Mouse (Mus musculus): ENCODE results near the gene Tm7sf3. TPM values are rescaled to one million over a fixed set of nuclear protein-coding genes. Genes with fewer than 3 reads are reported as not detected.

Gene Tm7sf3
- polyA plus RNA-seq (2012; rRNA removed): 27.6 and 29.3 TPM in 2 replicates

- DNase-seq (ENCODE audit: extremely low spot score in 1 of 2, low spot score in 1 of 2): peak; percentile 96 to 99
Observed at GRCm38 (mm10) chr6:146642276-146643183, at the start of gene Tm7sf3, which contains the start of gene Med21. Tm7sf3 (minus strand) TSS chr6:146642824. Med21 (plus strand) TSS chr6:146642547.

GRCm38 (mm10) chr6:146688861-146689260 is 46.2 kb upstream of the Tm7sf3 start:
- DNase-seq (ENCODE audit: extremely low spot score in 1 of 2, low spot score in 1 of 2): no peak

- DNase-seq (ENCODE audit: extremely low spot score in 1 of 2, low spot score in 1 of 2): no peak
Observed at GRCm38 (mm10) chr6:146688010-146688409, 45.4 kb upstream of the Tm7sf3 start.

GRCm38 (mm10) chr6:146686463-146687196 is 44.0 kb upstream of the Tm7sf3 start:
- DNase-seq (ENCODE audit: extremely low spot score in 1 of 2, low spot score in 1 of 2): no peak

GRCm38 (mm10) chr6:146685781-146686308 is 43.2 kb upstream of the Tm7sf3 start:
- peak in 1 of 2 experiments; percentile 20 for DNase-seq (ENCODE audit: extremely low spot score in 1 of 2, low spot score in 1 of 2)

GRCm38 (mm10) chr6:146683881-146684280 is 41.3 kb upstream of the Tm7sf3 start:
- no peak for DNase-seq (ENCODE audit: extremely low spot score in 1 of 2, low spot score in 1 of 2)

- no peak for DNase-seq (ENCODE audit: extremely low spot score in 1 of 2, low spot score in 1 of 2)
Observed at GRCm38 (mm10) chr6:146678136-146679070, 35.8 kb upstream of the Tm7sf3 start.

- no peak for DNase-seq (ENCODE audit: extremely low spot score in 1 of 2, low spot score in 1 of 2)
Observed at GRCm38 (mm10) chr6:146676904-146677303, 34.3 kb upstream of the Tm7sf3 start.

- no peak for DNase-seq (ENCODE audit: extremely low spot score in 1 of 2, low spot score in 1 of 2)
Observed at GRCm38 (mm10) chr6:146674881-146675536, 32.4 kb upstream of the Tm7sf3 start.

- no peak for DNase-seq (ENCODE audit: extremely low spot score in 1 of 2, low spot score in 1 of 2)
Observed at GRCm38 (mm10) chr6:146674420-146674819, 31.8 kb upstream of the Tm7sf3 start.

- DNase-seq (ENCODE audit: extremely low spot score in 1 of 2, low spot score in 1 of 2): no peak
Observed at GRCm38 (mm10) chr6:146673696-146674095, 31.1 kb upstream of the Tm7sf3 start.

GRCm38 (mm10) chr6:146672106-146672505 is 29.5 kb upstream of the Tm7sf3 start:
- no peak for DNase-seq (ENCODE audit: extremely low spot score in 1 of 2, low spot score in 1 of 2)

- DNase-seq (ENCODE audit: extremely low spot score in 1 of 2, low spot score in 1 of 2): no peak
Observed at GRCm38 (mm10) chr6:146670956-146671855, 28.6 kb upstream of the Tm7sf3 start.

- no peak for DNase-seq (ENCODE audit: extremely low spot score in 1 of 2, low spot score in 1 of 2)
Observed at GRCm38 (mm10) chr6:146668606-146669005, 26.0 kb upstream of the Tm7sf3 start.

GRCm38 (mm10) chr6:146666811-146667210 is 24.2 kb upstream of the Tm7sf3 start:
- DNase-seq (ENCODE audit: extremely low spot score in 1 of 2, low spot score in 1 of 2): no peak

- DNase-seq (ENCODE audit: extremely low spot score in 1 of 2, low spot score in 1 of 2): no peak
Observed at GRCm38 (mm10) chr6:146665408-146665807, 22.8 kb upstream of the Tm7sf3 start.

GRCm38 (mm10) chr6:146664917-146665316 is 22.3 kb upstream of the Tm7sf3 start:
- DNase-seq (ENCODE audit: extremely low spot score in 1 of 2, low spot score in 1 of 2): no peak

- DNase-seq (ENCODE audit: extremely low spot score in 1 of 2, low spot score in 1 of 2): no peak
Observed at GRCm38 (mm10) chr6:146664116-146664515, 21.5 kb upstream of the Tm7sf3 start.

GRCm38 (mm10) chr6:146662679-146663078 is 20.1 kb upstream of the Tm7sf3 start:
- DNase-seq (ENCODE audit: extremely low spot score in 1 of 2, low spot score in 1 of 2): peak in 1 of 2 experiments; percentile 54

All from frontal cortex, adult 2 months (tissue).